Mouse (Mus musculus): ENCODE results near the gene Spcs2.

Gene Spcs2

DNA sequence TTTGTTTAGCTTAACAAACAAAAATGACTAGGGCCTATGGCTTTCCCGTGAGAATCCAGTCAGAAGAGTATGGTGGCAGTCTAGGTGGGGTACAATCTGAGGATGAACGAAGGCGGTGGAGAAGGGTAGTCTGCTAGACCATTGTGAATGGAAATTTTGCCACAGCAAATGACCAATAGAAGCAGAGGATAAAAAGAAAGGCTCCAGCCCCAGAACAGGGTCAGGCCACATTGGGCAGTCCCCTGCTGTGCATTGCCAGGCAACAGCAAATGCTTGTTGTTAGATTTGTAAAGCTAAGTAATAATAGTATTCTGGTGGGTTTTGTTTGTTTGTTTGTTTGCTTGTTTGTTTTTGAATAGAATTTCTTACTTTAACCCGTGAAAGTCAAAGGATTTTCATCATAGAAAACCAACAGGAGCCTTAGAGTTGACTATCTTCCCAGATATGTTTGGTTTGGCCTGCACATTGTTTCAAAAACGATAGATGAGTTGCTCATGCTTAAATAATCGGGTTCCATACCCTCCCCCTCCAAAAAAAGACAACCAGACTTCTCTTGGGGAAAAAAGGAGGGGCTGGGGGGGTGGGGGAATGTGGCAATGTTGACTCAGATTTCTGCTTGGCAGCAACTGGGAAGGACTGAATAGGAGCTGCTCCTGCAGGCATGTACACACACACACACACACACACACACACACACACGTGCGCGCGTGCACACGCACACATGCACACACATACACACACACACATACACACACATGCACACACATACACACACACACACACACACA, 1.2 kb upstream of the Spcs2 start:
- DNase-seq (ENCODE audit: low spot score in 2 of 2) = no peak

DNA sequence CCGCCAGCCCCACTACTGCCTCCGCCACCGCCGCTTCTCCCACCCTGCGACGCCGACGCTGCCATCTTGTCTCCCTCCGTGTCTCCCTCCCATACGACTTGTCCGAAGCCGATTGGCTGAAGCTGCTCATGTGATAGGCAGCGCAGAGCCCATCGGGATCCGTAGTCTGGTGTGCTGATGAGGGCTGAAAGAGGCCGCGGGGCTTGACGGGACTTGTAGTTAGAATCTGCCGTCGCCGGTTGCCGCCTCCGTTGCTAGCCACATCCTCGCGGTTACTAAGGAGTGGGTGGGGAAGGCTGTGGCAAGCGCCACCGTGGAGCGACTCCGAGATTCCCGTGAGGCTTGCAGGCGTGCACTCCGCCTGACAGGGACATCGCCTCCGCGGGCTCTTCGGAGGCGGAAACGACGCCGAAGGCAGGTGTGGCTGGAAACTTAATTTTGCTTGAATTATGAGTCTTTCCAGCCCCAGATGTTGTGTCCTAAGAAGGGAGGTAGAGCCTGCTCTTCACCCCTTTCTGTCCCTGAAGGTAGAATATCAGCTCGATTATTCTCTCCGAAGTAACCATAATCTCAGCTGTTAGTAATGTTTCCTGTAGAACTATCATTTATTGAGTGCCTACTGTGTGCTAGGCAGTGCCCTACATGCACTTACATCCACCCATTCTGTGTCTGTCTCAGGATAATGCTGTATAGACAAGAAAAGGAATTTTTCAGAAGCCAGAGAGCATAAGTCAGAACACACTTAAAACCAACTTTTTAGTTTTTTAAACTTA, 4.3 kb downstream of the Spcs2 start, which contains the start of gene Xrra1:
Gene Xrra1, plus strand, starts transcription at position 304 of the 773 bp plus-strand sequence.
- DNase-seq (ENCODE audit: low spot score in 2 of 2) = peak; percentile 99 to 100

DNA sequence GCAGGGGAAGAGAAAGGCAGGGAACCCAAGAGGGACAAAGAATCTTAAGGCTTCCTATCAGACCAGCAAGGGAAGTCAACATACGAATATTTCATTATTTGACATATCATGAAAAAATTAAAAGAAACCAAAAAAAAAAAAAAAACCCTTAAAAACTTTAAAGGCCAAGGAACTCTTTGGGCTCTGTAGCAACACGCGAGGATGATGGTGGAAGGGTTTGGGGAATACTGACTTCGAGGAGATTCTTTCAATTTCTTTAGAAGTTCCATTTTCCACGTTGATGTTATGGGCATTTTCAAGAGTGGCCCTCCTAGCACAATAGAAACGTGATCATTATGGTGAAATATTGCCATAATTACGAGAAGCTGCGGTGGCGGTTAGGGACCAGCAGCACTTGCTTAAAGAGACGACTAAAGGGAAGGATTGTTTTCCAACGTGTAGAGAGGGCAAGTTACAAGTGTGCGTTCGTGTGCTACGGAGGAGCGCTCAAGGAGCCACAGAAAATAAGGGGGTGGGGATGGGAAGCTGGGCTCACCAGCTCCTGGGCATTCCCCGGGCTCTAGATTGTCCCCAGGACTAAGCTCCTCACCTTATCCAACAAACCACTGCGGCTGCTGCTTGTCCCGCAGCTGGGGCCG, 5.0 kb downstream of the Spcs2 start:
- DNase-seq (ENCODE audit: low spot score in 2 of 2) = no peak

DNA sequence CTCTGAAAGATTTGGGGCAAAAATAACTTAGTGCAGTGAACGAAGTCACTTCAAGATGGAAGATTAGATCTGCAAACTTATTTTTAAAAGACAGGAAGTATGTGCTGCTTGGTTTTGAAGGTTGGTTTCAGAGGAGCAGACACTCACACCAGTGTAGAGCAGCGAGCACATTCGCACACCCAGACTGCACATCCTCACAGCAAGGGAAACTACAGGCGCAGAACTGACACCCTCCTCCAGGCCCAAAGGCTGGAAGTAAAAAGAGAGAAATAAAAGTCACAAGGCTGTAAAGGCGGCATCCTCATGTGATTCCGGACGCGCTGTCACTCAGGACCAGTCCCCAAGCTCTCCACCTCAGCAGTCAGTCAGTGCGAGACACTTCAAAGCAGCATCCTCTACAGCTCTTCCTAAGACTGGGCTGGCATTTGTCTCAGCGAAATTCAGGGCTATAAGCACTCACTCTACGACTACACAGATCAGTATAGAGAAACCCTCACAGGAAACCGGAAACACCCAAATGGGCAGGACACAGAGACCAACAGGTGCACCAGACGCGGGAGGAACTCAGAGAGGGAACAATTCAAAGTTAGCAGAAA, 6.9 kb downstream of the Spcs2 start:
- DNase-seq (ENCODE audit: low spot score in 2 of 2) = no peak

DNA sequence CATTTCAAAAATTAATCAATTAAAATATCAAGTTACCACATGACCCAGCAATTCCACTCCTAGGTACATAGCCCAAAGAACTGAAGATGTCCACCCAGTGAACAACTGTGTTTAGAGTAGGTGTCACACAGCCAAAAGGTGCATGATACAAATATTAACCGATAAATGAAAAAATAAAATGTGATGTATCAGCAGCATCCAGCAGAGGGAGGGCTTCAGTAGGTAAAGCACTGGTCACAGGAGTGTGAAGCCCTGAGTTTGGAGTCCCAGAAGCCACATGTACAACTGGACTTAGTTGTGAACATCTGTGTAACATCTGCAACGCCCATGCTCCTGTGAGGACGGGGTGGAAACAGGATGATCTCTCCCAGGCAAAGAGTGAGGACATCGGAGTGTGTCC, 9.0 kb downstream of the Spcs2 start:
- DNase-seq (ENCODE audit: low spot score in 2 of 2) = no peak

DNA sequence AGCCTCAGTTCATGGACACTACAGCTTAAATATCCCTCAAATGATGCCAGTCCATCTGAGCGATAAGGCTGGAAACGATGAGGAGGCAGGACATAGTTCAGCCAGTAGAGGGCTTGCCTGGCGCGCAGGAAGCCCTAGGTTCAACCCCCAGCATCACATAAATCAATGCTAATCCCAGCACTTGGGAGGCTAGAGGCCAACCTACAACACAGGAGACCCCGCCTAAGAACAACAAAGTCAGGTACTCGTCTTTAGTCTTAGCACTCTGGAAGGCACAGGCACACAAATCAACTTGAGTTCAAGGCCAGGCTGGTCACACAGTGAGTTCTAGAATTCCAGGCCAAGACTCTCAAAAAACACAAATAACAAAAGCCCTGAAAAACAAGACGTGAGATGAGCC, 9.9 kb downstream of the Spcs2 start:
- DNase-seq (ENCODE audit: low spot score in 2 of 2) = no peak

DNA sequence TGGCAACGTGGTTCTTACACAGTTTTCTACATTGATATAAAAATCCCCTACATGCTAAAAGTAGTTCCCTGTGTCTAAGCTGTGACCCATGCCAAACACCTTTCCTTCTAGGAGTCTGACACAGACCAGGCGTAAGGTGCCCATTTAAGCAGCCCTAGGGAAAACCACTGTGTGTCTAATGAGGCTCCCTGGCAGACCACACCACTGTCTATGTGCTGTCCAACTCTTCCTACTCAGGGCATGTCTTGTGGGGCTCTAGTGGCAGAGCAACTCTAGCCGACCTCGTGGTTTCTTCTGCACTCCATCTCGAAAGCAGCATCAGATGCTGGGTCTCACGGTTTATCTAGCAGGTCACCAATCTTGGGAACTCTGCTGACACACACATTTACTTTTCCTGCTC, 11.6 kb downstream of the Spcs2 start:
- no peak for DNase-seq (ENCODE audit: low spot score in 2 of 2)

DNA sequence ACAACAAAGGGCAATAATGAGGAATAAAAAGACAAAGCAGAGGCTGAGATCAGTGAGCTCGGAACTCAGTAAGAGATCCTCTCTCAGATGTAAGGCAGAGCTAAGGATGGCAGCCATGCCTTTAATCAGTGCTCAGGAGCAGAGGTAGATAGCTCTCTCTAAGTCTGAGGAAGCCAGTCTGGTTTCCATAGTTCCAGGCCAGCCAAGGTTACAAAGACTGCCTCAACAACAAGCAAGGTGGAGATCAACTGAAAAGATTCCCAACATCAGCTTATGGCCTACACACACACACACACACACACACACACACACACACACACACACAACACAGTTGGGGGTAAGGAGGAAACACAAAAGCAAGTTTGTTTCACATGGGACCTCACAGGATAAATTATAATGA, 12.1 kb downstream of the Spcs2 start:
- DNase-seq (ENCODE audit: low spot score in 2 of 2) = no peak

DNA sequence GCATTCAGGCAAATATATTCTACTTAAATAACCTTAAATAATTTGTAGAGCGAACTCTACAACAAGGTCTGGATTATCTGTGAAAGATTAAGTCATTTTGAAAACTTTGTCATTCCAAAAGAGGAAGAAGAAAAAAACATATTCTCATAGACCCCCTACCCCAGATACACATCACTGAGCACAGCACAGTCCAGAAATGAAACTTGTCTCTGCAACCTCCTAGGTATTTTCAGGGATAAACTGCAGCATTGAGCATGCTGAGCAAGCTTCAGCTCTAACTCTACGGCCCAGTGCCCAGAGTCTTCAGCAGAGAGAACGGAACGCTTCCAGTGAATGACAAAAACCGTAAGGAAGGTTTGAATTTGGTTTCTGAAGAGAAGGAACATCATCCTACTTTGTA, 12.7 kb downstream of the Spcs2 start:
- no peak for DNase-seq (ENCODE audit: low spot score in 2 of 2)

DNA sequence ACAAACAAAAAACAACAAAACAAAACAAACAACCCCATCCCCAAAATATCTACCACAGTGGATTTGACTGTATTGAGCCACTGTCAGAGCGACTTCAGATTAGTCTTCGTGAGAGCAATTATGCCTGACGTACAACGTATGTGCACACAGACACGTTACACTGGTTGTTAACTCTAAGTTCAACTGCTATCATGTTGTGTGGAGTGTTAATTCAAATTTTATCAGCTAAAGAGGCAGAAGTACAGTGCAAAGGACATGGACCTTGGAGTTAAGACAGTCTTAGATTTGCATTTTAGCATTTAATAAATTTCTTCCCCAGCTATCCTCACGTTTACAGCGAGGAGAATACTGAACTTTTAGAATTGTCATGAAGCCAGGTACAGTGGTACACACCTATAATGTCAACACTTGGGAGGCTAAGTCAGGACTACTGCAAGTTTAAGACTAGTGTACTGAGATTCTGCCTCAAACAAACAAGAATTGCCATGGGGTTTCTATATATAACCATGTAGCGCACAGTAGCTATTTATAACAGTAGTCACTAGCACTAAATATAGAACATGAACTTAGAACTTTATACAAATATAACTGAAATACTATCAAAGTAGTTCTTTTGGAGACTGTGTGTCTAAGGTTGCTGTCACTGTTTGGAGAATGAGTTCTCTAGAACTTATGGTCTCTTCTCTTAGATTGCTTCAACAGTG, 17.6 kb downstream of the Spcs2 start:
- DNase-seq (ENCODE audit: low spot score in 2 of 2) = no peak

DNA sequence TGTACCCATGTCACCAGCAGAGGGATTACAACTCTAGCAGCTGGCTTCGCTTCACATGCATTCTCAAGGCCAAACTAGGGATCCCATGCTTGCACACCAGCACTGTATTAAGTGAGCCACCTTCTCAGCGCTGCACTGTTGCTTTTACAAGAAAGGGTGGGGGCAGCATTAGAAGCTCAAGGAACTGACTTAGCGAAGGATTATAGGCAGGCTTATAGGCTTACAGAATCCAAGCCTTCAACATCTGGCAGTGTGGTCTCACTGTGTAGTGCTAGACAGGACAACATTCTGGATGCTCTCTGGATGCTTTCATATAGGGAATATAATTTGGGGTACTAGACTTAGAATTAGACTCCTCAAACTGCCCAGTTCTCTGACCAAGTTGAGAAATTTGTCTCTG, 25.0 kb downstream of the Spcs2 start:
- DNase-seq (ENCODE audit: low spot score in 2 of 2) = no peak

DNA sequence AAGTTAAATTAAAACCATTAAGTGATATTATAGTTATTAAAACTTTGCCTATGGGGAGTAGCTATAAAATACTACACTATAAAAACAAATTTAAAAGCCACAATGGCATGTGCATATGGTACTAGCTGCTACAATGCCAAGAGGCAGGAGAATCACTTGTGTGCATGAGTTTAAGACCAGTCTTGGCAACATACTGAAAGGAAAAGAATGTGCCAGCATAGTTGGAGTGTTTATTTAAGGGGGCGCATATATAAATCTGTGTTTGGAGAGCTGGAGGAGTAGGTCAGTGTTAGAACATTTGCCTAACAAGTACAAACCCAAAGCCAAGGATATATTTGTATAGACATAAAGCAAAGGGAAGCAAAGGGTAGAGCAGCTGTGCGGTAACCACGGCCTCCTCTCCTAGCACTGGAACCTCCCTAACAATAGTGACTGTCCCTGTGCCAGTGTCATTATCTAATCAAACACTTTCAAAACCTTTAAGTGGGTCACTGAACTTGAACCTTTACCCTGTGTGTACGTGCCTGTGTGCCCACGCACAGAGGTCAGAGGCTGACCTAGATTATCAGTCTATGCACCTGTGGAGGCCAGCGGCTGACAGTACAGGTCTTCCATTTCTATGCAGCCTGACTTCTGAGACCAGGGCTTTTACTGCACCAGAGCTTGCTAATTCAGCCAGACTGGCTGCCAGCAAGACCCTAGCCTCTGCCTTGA, 25.7 kb downstream of the Spcs2 start:
- DNase-seq (ENCODE audit: low spot score in 2 of 2) = no peak

DNA sequence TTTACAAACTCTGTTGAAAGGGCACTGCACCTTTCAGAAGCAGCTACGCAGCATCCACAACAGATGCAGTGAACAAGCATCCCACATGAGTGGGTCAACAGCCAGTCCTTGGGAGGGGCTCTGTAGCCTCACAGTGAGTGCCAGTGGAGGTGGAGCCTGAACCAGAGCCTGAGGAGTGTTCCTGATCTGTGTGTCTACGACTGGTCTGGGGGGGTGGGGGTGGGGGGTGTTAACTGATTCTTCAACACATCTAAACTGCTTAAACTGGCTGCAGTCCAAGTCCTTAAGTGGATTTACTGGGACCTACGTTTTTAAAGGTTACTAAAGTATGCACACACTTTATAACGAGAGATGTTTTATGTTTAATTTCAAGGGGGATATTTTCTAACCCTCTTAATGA, 26.5 kb downstream of the Spcs2 start:
- no peak for DNase-seq (ENCODE audit: low spot score in 2 of 2)

DNA sequence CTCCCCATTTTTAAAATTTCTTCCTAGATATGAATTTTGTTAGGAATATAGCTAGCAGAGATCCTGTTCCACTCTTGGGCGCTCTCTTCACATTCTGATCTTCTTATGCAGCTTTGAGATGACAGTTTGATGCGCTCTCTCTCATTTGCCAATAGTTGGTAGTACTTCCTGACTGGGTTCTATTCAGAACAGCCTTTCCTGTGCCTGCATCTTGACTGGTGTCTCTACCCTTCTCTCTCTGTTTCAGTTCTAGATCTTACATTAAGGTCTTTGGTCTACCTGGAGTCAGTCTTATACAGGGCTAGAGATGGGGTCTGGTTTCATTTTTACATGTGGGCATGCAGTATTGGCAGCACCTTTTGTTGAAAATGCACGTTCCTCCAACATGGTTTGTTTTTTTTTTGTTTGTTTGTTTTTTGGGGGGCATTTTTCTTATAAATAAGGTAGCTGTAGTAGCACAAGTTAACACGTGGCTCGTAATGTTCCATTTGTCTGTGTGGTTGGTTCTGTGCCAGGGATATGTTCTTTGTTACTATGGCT, 28.9 kb downstream of the Spcs2 start:
- no peak for DNase-seq (ENCODE audit: low spot score in 2 of 2)

DNA sequence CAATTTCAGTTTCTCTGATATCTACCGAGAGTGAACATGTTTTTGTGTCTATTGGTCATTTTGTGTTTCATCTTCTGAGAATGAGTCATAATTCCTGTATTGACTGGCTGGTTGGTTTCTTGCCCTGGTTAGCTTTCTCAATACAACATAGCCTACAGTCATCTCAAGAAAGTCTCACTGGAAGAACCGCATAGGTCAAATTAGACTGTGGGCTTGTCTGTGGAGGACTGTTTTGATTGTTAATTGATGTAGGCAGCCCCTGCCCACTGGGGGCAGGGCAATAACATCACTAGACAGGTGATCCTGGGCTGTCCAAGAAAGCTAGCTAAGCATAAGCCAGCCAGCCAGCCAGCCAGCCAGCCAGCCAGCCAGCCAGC, 29.4 kb downstream of the Spcs2 start:
- no peak for DNase-seq (ENCODE audit: low spot score in 2 of 2)

DNA sequence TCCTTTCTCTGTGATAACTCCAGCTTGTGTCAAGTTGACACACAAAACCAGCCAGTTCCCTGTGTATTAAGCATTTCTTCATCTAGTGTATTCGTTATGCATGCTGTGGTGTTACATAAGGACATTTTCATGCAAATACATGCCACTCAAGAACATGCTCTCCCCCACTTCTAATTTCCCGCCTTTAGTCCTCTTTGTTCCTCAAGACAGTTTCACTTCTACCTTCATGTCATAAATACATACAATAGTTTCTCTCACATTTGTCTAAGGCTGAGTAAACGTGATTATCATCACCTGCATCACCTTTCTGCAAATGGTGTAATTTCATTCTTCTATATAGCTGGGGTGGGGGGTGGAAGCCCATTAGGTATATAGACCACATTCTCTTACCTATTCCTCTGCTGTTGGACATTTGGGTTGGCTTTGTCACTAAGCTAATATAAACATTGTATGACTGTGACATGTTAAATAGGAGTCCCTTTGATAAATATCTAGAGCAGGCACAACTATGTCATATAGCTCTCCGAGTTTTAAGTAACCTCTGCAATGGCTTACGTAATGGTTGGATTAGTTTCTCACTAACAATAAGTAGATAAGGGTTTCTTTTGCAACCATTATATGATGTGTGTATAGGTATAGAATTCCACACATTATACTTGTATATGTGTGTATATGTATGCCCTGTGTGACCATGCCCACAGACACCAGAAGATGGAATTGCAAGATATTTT, 30.0 kb downstream of the Spcs2 start:
- DNase-seq (ENCODE audit: low spot score in 2 of 2) = no peak

DNA sequence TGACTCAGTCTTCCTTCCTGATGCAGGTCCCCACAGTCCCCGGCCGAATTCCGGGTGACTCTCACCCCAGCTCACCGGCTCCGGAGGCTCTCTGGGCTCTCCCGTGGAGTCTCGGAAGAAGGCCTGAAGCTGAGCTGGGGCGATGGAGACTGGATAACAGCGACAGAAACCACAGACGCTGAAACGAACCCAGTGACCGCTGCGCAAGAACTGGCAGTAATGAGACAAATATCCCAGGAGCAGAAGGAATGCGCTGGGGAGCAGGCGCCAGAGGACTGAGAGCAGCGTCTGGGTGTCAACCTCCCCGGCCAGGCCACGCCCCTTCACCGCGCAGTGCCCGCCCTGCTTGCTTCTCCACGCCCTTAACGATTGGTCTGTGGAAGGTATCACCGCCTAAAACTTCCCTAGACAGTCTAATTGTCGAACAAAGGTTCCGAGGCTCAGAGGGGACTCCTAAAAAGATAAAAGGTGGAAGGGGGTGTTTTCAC, 35.1 kb downstream of the Spcs2 start, which contains the start of gene Neu3:
Gene Neu3, minus strand, starts transcription at position 335 of the 488 bp plus-strand sequence.
- DNase-seq (ENCODE audit: low spot score in 2 of 2) = peak; percentile 92

DNA sequence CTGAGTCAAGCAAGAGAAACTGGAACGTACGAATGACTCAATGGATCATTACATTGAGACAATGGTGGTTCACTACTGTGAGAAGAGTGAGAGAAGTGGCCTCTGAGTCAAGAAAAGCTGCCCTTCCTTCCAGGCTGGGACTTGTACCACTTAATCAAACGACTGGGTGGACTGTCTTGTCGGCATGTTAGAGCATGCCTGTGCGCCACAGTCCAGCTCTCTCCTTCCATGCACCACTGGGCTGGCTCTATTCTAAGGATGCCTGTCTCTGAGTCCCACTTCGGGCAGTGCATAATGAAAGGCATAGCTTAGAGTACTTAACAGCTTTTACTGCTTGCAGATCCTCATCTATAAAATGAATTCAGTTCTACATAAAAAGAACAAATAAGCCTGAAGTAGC, 37.2 kb downstream of the Spcs2 start:
- DNase-seq (ENCODE audit: low spot score in 2 of 2) = no peak

DNA sequence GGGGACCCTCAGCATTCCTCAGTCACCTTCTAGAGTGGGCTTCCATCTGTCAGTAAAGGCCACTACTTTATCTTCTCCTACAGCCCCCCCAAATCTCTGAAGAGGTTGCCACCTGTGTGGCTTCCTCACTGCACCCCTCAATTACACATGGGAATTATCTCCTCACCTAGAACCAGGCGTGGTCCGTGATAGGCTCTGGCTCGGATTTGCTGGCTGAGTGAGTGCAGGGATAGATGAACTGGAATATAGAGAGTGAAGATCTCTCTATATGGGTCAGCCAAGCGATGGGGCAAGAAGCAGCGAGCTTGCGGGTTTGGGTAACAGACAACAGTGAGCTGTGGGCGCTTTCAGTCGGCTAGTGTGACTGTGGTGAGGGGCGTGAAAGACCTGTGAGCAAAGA, 37.8 kb downstream of the Spcs2 start:
- no peak for DNase-seq (ENCODE audit: low spot score in 2 of 2)

Measured in right cerebral cortex, postnatal 10 days (tissue).